In the genomic region with DNA sequence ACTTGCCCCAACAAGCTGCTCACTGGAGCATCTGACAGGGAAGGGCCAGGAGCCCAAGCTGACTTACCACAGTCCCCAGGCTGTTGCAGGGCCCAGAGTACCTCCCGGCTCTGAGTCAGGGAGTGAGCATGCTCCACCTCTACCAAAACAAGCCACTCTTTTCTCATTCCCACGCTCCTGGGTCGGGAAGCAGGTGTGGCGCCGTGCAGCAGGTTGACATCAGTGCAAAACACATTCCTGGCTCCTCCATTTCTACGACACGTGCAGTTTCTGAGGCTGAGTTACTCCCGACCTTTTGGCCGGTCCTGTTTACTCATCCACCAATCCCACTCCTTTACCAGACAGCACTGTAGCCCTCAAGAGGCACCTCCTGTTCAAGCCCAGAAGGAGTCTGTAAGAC, we compare ENCODE assay signal across 17 mouse cellular contexts. TPM values are rescaled to one million over a fixed set of nuclear protein-coding genes. Genes with fewer than 3 reads are reported as not detected.
DNase-seq lines count a peak whose midpoint lies in the region; ATAC-seq and TF ChIP-seq lines count a peak whose summit lies in the region.
"Had no signal": no experiment of that assay in that cellular context is flagged by ENCODE, and none has a peak within 500 bp of the region (broad histone marks: within the 10 kb centered on the region; RNA-seq: fewer than 3 reads in every experiment).

No protein-coding gene starts in this region.

- no peak for TF ChIP-seq CTCF in stomach, postnatal 0 days (IDR thresholded peaks at IDR 0.05; ENCODE audit: low read depth)

- no peak overlapping the region for H3K4me3 ChIP-seq in forebrain, embryonic 10.5 days
- no peak overlapping the region for H3K4me3 ChIP-seq in forebrain, embryonic 15.5 days
- no peak overlapping the region for H3K4me3 ChIP-seq in limb, embryonic 15.5 days
- no peak overlapping the region for H3K4me3 ChIP-seq in limb, embryonic 10.5 days
- no peak overlapping the region for H3K4me3 ChIP-seq in kidney, embryonic 16.5 days (ENCODE audit: low read length)
- H3K4me3 ChIP-seq in stomach, postnatal 0 days (ENCODE audit: low read depth, low read length): no peak overlapping the region
- H3K4me3 ChIP-seq: liver, embryonic 13.5 days; megakaryocyte, embryonic 14.5 days had no signal

- H3K36me3 ChIP-seq in forebrain, embryonic 10.5 days (replicated peaks): no peaks in the 10 kb centered on the region
- no peaks in the 10 kb centered on the region for H3K36me3 ChIP-seq in forebrain, embryonic 15.5 days
- H3K36me3 ChIP-seq in limb, embryonic 15.5 days: no peaks in the 10 kb centered on the region
- no peaks in the 10 kb centered on the region for H3K36me3 ChIP-seq in limb, embryonic 10.5 days
- H3K36me3 ChIP-seq in kidney, embryonic 16.5 days (ENCODE audit: insufficient read depth, low read length): no peaks in the 10 kb centered on the region
- no peaks in the 10 kb centered on the region for H3K36me3 ChIP-seq in stomach, postnatal 0 days (ENCODE audit: control insufficient read depth, insufficient read depth, low read length)
- H3K36me3 ChIP-seq: liver, embryonic 13.5 days had no signal

- H3K4me1 ChIP-seq in forebrain, embryonic 10.5 days: no peaks in the 10 kb centered on the region
- no peaks in the 10 kb centered on the region for H3K4me1 ChIP-seq in forebrain, embryonic 15.5 days
- H3K4me1 ChIP-seq in limb, embryonic 15.5 days: peaks cover 19% of the 10 kb centered on the region
- H3K4me1 ChIP-seq in limb, embryonic 10.5 days: peaks cover 20% of the 10 kb centered on the region
- H3K4me1 ChIP-seq in kidney, embryonic 16.5 days (ENCODE audit: insufficient read depth, low read length): peaks cover 23% of the 10 kb centered on the region; the same call in 1 of the 2 replicates
- H3K4me1 ChIP-seq in stomach, postnatal 0 days (replicated peaks; ENCODE audit: control insufficient read depth, insufficient read depth): peaks cover 4% of the 10 kb centered on the region; the same call in 1 of the 2 replicates

- 90% methylated on average over 9 of the region's 9 CpGs for WGBS in forebrain, embryonic 10.5 days
- WGBS in forebrain, embryonic 15.5 days: 87% methylated on average over 9 of the region's 9 CpGs
- WGBS in limb, embryonic 15.5 days: 64% methylated on average over 9 of the region's 9 CpGs
- 82% methylated on average over 9 of the region's 9 CpGs for WGBS in limb, embryonic 10.5 days
- WGBS in kidney, embryonic 16.5 days: 61% methylated on average over 9 of the region's 9 CpGs
- WGBS in stomach, postnatal 0 days: 33% methylated on average over 9 of the region's 9 CpGs

- H3K9ac ChIP-seq in forebrain, embryonic 15.5 days (replicated peaks): no peak overlapping the region
- no peak overlapping the region for H3K9ac ChIP-seq in limb, embryonic 15.5 days
- H3K9ac ChIP-seq in kidney, embryonic 16.5 days (replicated peaks; ENCODE audit: low read length): no peak overlapping the region
- H3K9ac ChIP-seq in stomach, postnatal 0 days (ENCODE audit: low read length): no peak overlapping the region
- H3K9ac ChIP-seq: liver, embryonic 13.5 days had no signal

- ATAC-seq in forebrain, embryonic 15.5 days (replicated peaks): no peak
- ATAC-seq in limb, embryonic 15.5 days (ENCODE audit: insufficient number of reproducible peaks, low FRiP score, low TSS enrichment, low read depth): no peak
- ATAC-seq in kidney, embryonic 16.5 days (ENCODE audit: low FRiP score, low TSS enrichment): peak; percentile 53
- peak; percentile 57 for ATAC-seq in stomach, postnatal 0 days (ENCODE audit: low FRiP score, low TSS enrichment)
- ATAC-seq: CD4-positive, CD25-positive, alpha-beta regulatory T cell, adult 4 months; forebrain, embryonic 14.5 days had no signal

- DNase-seq in forebrain, embryonic 10.5 days (ENCODE audit: extremely low spot score, low spot score): peak; percentile 12
- no peak for DNase-seq in limb, embryonic 10.5 days (ENCODE audit: low spot score)
- DNase-seq in stomach, postnatal 0 days (ENCODE audit: low spot score): no peak
- DNase-seq in cerebellum, adult 11 months: no peak
- DNase-seq in layer of hippocampus, postnatal 14 days (ENCODE audit: low spot score in 2 of 2): no peak
- DNase-seq: adrenal gland, adult 8-10 months; cerebellum, adult 11-12 months; cerebellum, postnatal 36 days; liver, embryonic 13.5 days; thymus, postnatal 25 days had no signal

- no peak overlapping the region for H3K4me2 ChIP-seq in forebrain, embryonic 15.5 days (replicated peaks)
- no peak overlapping the region for H3K4me2 ChIP-seq in limb, embryonic 15.5 days
- no peak overlapping the region for H3K4me2 ChIP-seq in kidney, embryonic 16.5 days (replicated peaks; ENCODE audit: low read depth, low read length)
- H3K4me2 ChIP-seq in stomach, postnatal 0 days (replicated peaks; ENCODE audit: low read depth): no peak overlapping the region
- H3K4me2 ChIP-seq: heart, embryonic 11.5 days; liver, embryonic 13.5 days had no signal

- TF ChIP-seq EP300 in stomach, postnatal 0 days (optimal IDR thresholded peaks at IDR 0.05): no peak

- no peaks in the 10 kb centered on the region for H3K27me3 ChIP-seq in forebrain, embryonic 10.5 days (ENCODE audit: poor library complexity, severe bottlenecking)
- H3K27me3 ChIP-seq in forebrain, embryonic 15.5 days: no peaks in the 10 kb centered on the region
- no peaks in the 10 kb centered on the region for H3K27me3 ChIP-seq in limb, embryonic 15.5 days
- peaks cover 9% of the 10 kb centered on the region; the same call in 1 of the 2 replicates for H3K27me3 ChIP-seq in limb, embryonic 10.5 days (ENCODE audit: low read depth, poor library complexity, severe bottlenecking)
- H3K27me3 ChIP-seq in kidney, embryonic 16.5 days (ENCODE audit: insufficient read depth, low read length): no peaks in the 10 kb centered on the region
- H3K27me3 ChIP-seq in stomach, postnatal 0 days (ENCODE audit: control insufficient read depth, insufficient read depth, low read length): no peaks in the 10 kb centered on the region
- H3K27me3 ChIP-seq: liver, embryonic 13.5 days had no signal

- no peaks in the 10 kb centered on the region for H3K9me3 ChIP-seq in forebrain, embryonic 10.5 days
- H3K9me3 ChIP-seq in forebrain, embryonic 15.5 days: no peaks in the 10 kb centered on the region
- no peaks in the 10 kb centered on the region for H3K9me3 ChIP-seq in limb, embryonic 15.5 days
- no peaks in the 10 kb centered on the region for H3K9me3 ChIP-seq in limb, embryonic 10.5 days (replicated peaks)
- no peaks in the 10 kb centered on the region for H3K9me3 ChIP-seq in kidney, embryonic 16.5 days (ENCODE audit: low read length)
- no peaks in the 10 kb centered on the region for H3K9me3 ChIP-seq in stomach, postnatal 0 days (ENCODE audit: control insufficient read depth, low read length)
- H3K9me3 ChIP-seq: liver, embryonic 13.5 days had no signal

- H3K27ac ChIP-seq in forebrain, embryonic 10.5 days: no peak overlapping the region
- no peak overlapping the region for H3K27ac ChIP-seq in forebrain, embryonic 15.5 days (replicated peaks)
- H3K27ac ChIP-seq in limb, embryonic 15.5 days: peak overlapping the region; percentile 38; the same call in 1 of the 2 replicates
- H3K27ac ChIP-seq in limb, embryonic 10.5 days: no peak overlapping the region
- H3K27ac ChIP-seq in kidney, embryonic 16.5 days (ENCODE audit: low read length): no peak overlapping the region
- 0 out of 2 replicates have a peak overlapping the region, but pooled peaks have one; percentile 36 for H3K27ac ChIP-seq in stomach, postnatal 0 days (replicated peaks)
- H3K27ac ChIP-seq: liver, embryonic 13.5 days had no signal

RNA-seq across cellular contexts. Expression of gene Tomm20, which starts 37.7 kb away (rescaled TPM):
- 294 and 298 TPM in 2 replicates for polyA plus RNA-seq in forebrain, embryonic 10.5 days (2016; fragmentation: Nextera tagmentation; extraction: Ambion mirVana)
- 195 and 209 TPM in 2 replicates for polyA plus RNA-seq in forebrain, embryonic 15.5 days (2015; fragmentation: Nextera tagmentation; extraction: Ambion mirVana)
- polyA plus RNA-seq in limb, embryonic 15.5 days (2015; fragmentation: Nextera tagmentation; extraction: Ambion mirVana): 184 and 185 TPM in 2 replicates
- 301 and 341 TPM in 2 replicates for polyA plus RNA-seq in limb, embryonic 10.5 days (2016; fragmentation: Nextera tagmentation; extraction: Ambion mirVana)
- 258 and 264 TPM in 2 replicates for polyA plus RNA-seq in kidney, embryonic 16.5 days (2015; fragmentation: Nextera tagmentation; extraction: Ambion mirVana)
- polyA plus RNA-seq in stomach, postnatal 0 days (2015; fragmentation: Nextera tagmentation; extraction: Ambion mirVana): 158 and 175 TPM in 2 replicates
- 100 to 1,000 TPM; 165 to 178 TPM for total RNA-seq in layer of hippocampus, postnatal 14 days (2021)

Comparison
In these comparisons a context has a peak if more than half of its experiments do, and no peak if none do; other contexts are left out.
1. H3K27ac ChIP-seq: peak in limb, embryonic 15.5 days (single experiment) and stomach, postnatal 0 days (single experiment); none in forebrain, embryonic 10.5 days (single experiment), forebrain, embryonic 15.5 days (single experiment), limb, embryonic 10.5 days (single experiment) and kidney, embryonic 16.5 days (single experiment).
2. ATAC-seq: peak in kidney, embryonic 16.5 days (single experiment) and stomach, postnatal 0 days (single experiment); none in forebrain, embryonic 15.5 days (single experiment) and limb, embryonic 15.5 days (single experiment).